Comparison of ENCODE assay signal across 9 mouse cellular contexts in the genomic region with DNA sequence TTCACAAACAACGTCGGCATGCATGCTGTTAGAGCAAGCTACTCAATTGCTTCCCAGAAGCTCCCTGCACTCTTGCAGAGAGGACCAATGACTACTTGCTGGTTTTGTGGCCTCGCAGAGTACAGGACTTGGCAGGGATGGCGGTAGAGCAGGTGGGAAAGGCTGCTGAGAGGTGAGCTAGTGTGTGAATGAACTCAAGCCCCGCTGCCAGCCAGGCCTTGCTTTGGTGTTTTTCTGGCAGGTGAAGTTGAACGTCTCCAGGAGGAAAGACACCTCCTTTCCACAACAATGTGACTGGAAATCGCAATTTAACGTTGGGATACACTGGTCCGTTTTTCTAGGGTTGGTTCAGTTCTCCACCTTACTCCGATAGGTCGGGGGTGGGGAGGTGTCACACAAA. TPM values are rescaled to one million over a fixed set of nuclear protein-coding genes. Genes with fewer than 3 reads are reported as not detected.
DNase-seq lines count a peak whose midpoint lies in the region; ATAC-seq lines count a peak whose summit lies in the region.
"Had no signal": no experiment of that assay in that cellular context is flagged by ENCODE, and none has a peak within 500 bp of the region (broad histone marks: within the 10 kb centered on the region; RNA-seq: fewer than 3 reads in every experiment).

No protein-coding gene starts in this region.

- intact Hi-C loops in left cerebral cortex, postnatal 25 days (cut with DNase I): no loop called here

- peak overlapping the region; percentile 85; the same call in 1 of the 2 replicates for H3K4me2 ChIP-seq in lung, embryonic 15.5 days
- 0 out of 2 replicates have a peak overlapping the region, but pooled peaks have one; percentile 94 for H3K4me2 ChIP-seq in embryonic facial prominence, embryonic 11.5 days (ENCODE audit: low read depth, low read length)
- peak overlapping the region; percentile 93 for H3K4me2 ChIP-seq in intestine, embryonic 15.5 days (replicated peaks)
- H3K4me2 ChIP-seq in stomach, embryonic 15.5 days: peak overlapping the region; percentile 90

- DNase-seq in lung, postnatal 25 days (ENCODE audit: low spot score): no peak
- DNase-seq in embryonic facial prominence, embryonic 11.5 days (ENCODE audit: low spot score): no peak
- no peak for DNase-seq in adrenal gland, postnatal 10 days
- no peak for DNase-seq in yolk sac, embryonic 10.5 days (ENCODE audit: low spot score)
- DNase-seq in left cerebral cortex, postnatal 25 days (ENCODE audit: low spot score in 2 of 2): no peak

- WGBS in lung, embryonic 15.5 days: 3% methylated on average over 11 of the region's 11 CpGs
- WGBS in embryonic facial prominence, embryonic 11.5 days: 1% methylated on average over 11 of the region's 11 CpGs
- 13% methylated on average over 11 of the region's 11 CpGs for WGBS in intestine, embryonic 15.5 days
- WGBS in stomach, embryonic 15.5 days: 9% methylated on average over 11 of the region's 11 CpGs

- no peak overlapping the region for H3K9ac ChIP-seq in lung, embryonic 15.5 days
- no peak overlapping the region for H3K9ac ChIP-seq in embryonic facial prominence, embryonic 11.5 days (replicated peaks; ENCODE audit: low read length)
- H3K9ac ChIP-seq in intestine, embryonic 15.5 days: no peak overlapping the region
- H3K9ac ChIP-seq in stomach, embryonic 15.5 days: no peak overlapping the region

- H3K4me3 ChIP-seq in lung, embryonic 15.5 days: no peak overlapping the region
- no peak overlapping the region for H3K4me3 ChIP-seq in embryonic facial prominence, embryonic 11.5 days (ENCODE audit: low read depth, low read length)
- H3K4me3 ChIP-seq in intestine, embryonic 15.5 days (replicated peaks): 0 out of 2 replicates have a peak overlapping the region, but pooled peaks have one; percentile 1
- H3K4me3 ChIP-seq in stomach, embryonic 15.5 days (replicated peaks): 0 out of 2 replicates have a peak overlapping the region, but pooled peaks have one; percentile 45

- no peaks in the 10 kb centered on the region for H3K9me3 ChIP-seq in lung, embryonic 15.5 days
- no peaks in the 10 kb centered on the region for H3K9me3 ChIP-seq in embryonic facial prominence, embryonic 11.5 days (replicated peaks; ENCODE audit: control insufficient read depth, low read length)
- no peaks in the 10 kb centered on the region for H3K9me3 ChIP-seq in intestine, embryonic 15.5 days
- H3K9me3 ChIP-seq in stomach, embryonic 15.5 days: no peaks in the 10 kb centered on the region

- ATAC-seq in lung, embryonic 15.5 days (ENCODE audit: borderline replicate concordance, extremely low read depth, low FRiP score, low TSS enrichment): no peak
- no peak for ATAC-seq in embryonic facial prominence, embryonic 11.5 days (replicated peaks; ENCODE audit: insufficient number of reproducible peaks, low FRiP score, low TSS enrichment, low read depth)
- ATAC-seq in intestine, embryonic 15.5 days: no peak
- ATAC-seq in stomach, embryonic 15.5 days (ENCODE audit: insufficient read depth, low FRiP score, low read depth): no peak
- ATAC-seq: inflammation-experienced regulatory T-cells, adult 6 months had no signal

- H3K4me1 ChIP-seq in lung, embryonic 15.5 days: peaks cover 13% of the 10 kb centered on the region
- no peaks in the 10 kb centered on the region; the same call in 1 of the 2 replicates for H3K4me1 ChIP-seq in embryonic facial prominence, embryonic 11.5 days (ENCODE audit: control insufficient read depth, insufficient read depth, low read length)
- H3K4me1 ChIP-seq in intestine, embryonic 15.5 days (replicated peaks): peaks cover 9% of the 10 kb centered on the region; the same call in 1 of the 2 replicates
- H3K4me1 ChIP-seq in stomach, embryonic 15.5 days: peaks cover 6% of the 10 kb centered on the region; the same call in 1 of the 2 replicates

- H3K27me3 ChIP-seq in lung, embryonic 15.5 days: peaks cover 32% of the 10 kb centered on the region
- H3K27me3 ChIP-seq in embryonic facial prominence, embryonic 11.5 days (ENCODE audit: control insufficient read depth, insufficient read depth, low read length): peaks cover 16% of the 10 kb centered on the region
- H3K27me3 ChIP-seq in intestine, embryonic 15.5 days (replicated peaks): peaks cover 17% of the 10 kb centered on the region
- peaks cover 21% of the 10 kb centered on the region for H3K27me3 ChIP-seq in stomach, embryonic 15.5 days (replicated peaks)

- H3K27ac ChIP-seq in lung, embryonic 15.5 days: no peak overlapping the region
- no peak overlapping the region for H3K27ac ChIP-seq in embryonic facial prominence, embryonic 11.5 days (replicated peaks; ENCODE audit: low read depth, low read length)
- no peak overlapping the region for H3K27ac ChIP-seq in intestine, embryonic 15.5 days
- no peak overlapping the region for H3K27ac ChIP-seq in stomach, embryonic 15.5 days

- no peaks in the 10 kb centered on the region for H3K36me3 ChIP-seq in lung, embryonic 15.5 days
- no peaks in the 10 kb centered on the region for H3K36me3 ChIP-seq in embryonic facial prominence, embryonic 11.5 days (replicated peaks; ENCODE audit: control insufficient read depth, insufficient read depth, low read depth, low read length)
- H3K36me3 ChIP-seq in intestine, embryonic 15.5 days: no peaks in the 10 kb centered on the region
- no peaks in the 10 kb centered on the region for H3K36me3 ChIP-seq in stomach, embryonic 15.5 days

RNA-seq across cellular contexts. Expression of gene Minar1, which starts 1.2 kb away (rescaled TPM):
- 0.02 and 0.05 TPM in 2 replicates for polyA plus RNA-seq in lung, embryonic 15.5 days (2015; fragmentation: Nextera tagmentation; extraction: Ambion mirVana)
- polyA plus RNA-seq in embryonic facial prominence, embryonic 11.5 days (2014; fragmentation: Nextera tagmentation; extraction: Ambion mirVana): 0.03 and 0.07 TPM in 2 replicates
- 0.26 and 0.59 TPM in 2 replicates for polyA plus RNA-seq in intestine, embryonic 15.5 days (2015; fragmentation: Nextera tagmentation; extraction: Ambion mirVana)
- polyA plus RNA-seq in stomach, embryonic 15.5 days (2015; fragmentation: Nextera tagmentation; extraction: Ambion mirVana): 0.08 and 0.24 TPM in 2 replicates
- under 1 TPM; 0.09 to 0.30 TPM for total RNA-seq in adrenal gland, postnatal 10 days (2021)
- total RNA-seq in left cerebral cortex, postnatal 25 days (2021): 1 to 10 TPM; 5.1 to 6.5 TPM
- polyA plus RNA-seq: inflammation-experienced regulatory T-cells, adult 6 months had no signal

Comparison
In these comparisons a context has a peak if more than half of its experiments do, and no peak if none do; other contexts are left out.
1. H3K4me3 ChIP-seq: peak in intestine, embryonic 15.5 days (single experiment) and stomach, embryonic 15.5 days (single experiment); none in lung, embryonic 15.5 days (single experiment) and embryonic facial prominence, embryonic 11.5 days (single experiment).
2. Peak in every context shown above with its lines, with median percentiles within 50 percentile points of each other: H3K4me2 ChIP-seq.